Mouse (Mus musculus): ENCODE measurements around the gene Pisd. TPM values are rescaled to one million over a fixed set of nuclear protein-coding genes. Genes with fewer than 3 reads are reported as not detected.

The Pisd gene
- polyA plus RNA-seq (2014; fragmentation: Illumina TruSeq; extraction: RNeasy Lipid Tissue Mini Kit (QIAGEN cat#74804); ENCODE audit: low read depth, low replicate concordance), result 82.0 TPM

DNA sequence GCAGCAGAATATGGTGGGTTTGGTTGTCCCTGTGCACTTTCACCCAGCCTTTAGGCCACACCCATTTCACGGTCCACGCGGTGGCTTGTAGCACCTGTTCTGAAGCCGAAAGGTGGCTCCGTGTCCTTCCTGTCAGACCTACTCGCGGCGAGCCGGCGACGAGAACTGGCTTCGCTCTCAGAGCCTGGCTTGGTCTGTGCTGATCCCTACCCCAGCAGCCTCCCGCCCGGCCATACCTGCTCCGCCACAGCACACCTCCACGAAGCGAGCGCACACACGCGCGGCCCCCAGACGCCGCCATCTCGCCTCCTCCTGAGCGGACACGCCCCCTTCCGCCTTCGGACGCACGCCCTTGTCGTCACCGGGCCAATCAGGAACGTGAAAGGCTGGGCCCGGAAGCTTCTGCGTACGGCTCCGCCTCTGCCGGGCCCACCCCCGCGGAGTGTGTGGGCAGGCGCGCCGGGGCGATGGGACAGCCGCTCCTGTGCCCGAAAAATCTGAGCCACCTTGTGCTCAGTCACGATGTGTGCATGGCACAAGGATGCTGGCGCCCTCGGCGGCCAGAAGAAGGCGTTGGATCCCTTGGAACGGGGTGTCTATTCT lies at the start of gene Pisd:
Pisd (minus strand) TSS at position 334 of the 603 bp plus-strand sequence.

DNA sequence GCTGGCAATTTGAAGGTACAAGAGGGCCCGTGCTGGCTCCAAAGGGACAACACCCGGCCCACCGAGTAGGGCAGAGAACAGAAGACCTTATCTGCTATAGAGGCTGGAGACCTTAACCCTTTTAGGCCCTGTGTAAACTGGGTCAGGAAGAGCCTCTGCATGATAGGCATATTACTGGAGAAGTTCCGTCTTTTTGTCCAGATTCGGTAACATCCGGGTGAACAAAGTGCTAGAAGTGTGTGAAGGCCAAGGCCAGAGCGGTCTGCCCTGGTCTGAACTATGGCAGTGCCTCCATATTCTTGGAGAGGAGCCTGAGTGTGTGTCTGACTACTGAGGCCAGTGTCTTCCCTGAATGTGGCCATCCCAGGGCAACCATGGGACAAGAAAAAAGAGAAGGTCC lies 41.6 kb upstream of the Pisd start, which contains the start of gene Gm20671:
Gm20671 (minus strand) TSS at position 101 of the 400 bp plus-strand sequence.

Other genes starting within 250 kb of the Pisd start
- gene Yes1, start 174.5 kb downstream of the Pisd start, polyA plus RNA-seq (2014; fragmentation: Illumina TruSeq; extraction: RNeasy Lipid Tissue Mini Kit (QIAGEN cat#74804); ENCODE audit: low read depth, low replicate concordance), result 15.1 TPM
- not detected for gene Gm20671, start 41.5 kb upstream of the Pisd start, polyA plus RNA-seq (2014; fragmentation: Illumina TruSeq; extraction: RNeasy Lipid Tissue Mini Kit (QIAGEN cat#74804); ENCODE audit: low read depth, low replicate concordance)
- 7.6 TPM for gene Prr14l, start 68.6 kb upstream of the Pisd start, polyA plus RNA-seq (2014; fragmentation: Illumina TruSeq; extraction: RNeasy Lipid Tissue Mini Kit (QIAGEN cat#74804); ENCODE audit: low read depth, low replicate concordance)
- gene Depdc5, start 78.1 kb upstream of the Pisd start, polyA plus RNA-seq (2014; fragmentation: Illumina TruSeq; extraction: RNeasy Lipid Tissue Mini Kit (QIAGEN cat#74804); ENCODE audit: low read depth, low replicate concordance), result 13.4 TPM
- 132 TPM for gene Ywhah, start 233.2 kb upstream of the Pisd start, polyA plus RNA-seq (2014; fragmentation: Illumina TruSeq; extraction: RNeasy Lipid Tissue Mini Kit (QIAGEN cat#74804); ENCODE audit: low read depth, low replicate concordance)